Mouse (Mus musculus): ENCODE results near the gene Phf21a. TPM values are rescaled to one million over a fixed set of nuclear protein-coding genes. Genes with fewer than 3 reads are reported as not detected.

Gene Phf21a
- polyA plus RNA-seq, 2 experiments from 2014 or later = 48.6 to 56.9 TPM

- ATAC-seq = no peak
These were observed 318.8 kb downstream of the Phf21a start for GRCm38 (mm10) chr2:92411705-92412104.

Other genes with a start within 250 kb of the Phf21a start
- gene Chrm4, start 165.9 kb upstream of the Phf21a start, polyA plus RNA-seq (2017; shearing (Covaris generic)) = 1 to 10 TPM in 1 of 2 experiments, under 1 TPM in 1; 0.54 to 1.2 TPM
- gene Mdk, start 160.8 kb upstream of the Phf21a start, polyA plus RNA-seq (2017; shearing (Covaris generic)) = 1 to 10 TPM; 1.2 to 2.0 TPM
- gene Gm9821, start 147.4 kb upstream of the Phf21a start, polyA plus RNA-seq (2017; shearing (Covaris generic)) = 1 to 10 TPM; 1.6 to 2.4 TPM
- gene Dgkz, start 117.3 kb upstream of the Phf21a start, polyA plus RNA-seq (2017; shearing (Covaris generic)) = 100 to 1,000 TPM in 1 of 2 experiments, 10 to 100 TPM in 1; 98.3 to 132 TPM
- gene Creb3l1, start 68.6 kb upstream of the Phf21a start, polyA plus RNA-seq (2017; shearing (Covaris generic)) = 1 to 10 TPM in 1 of 2 experiments, under 1 TPM in 1; 0.59 to 1.1 TPM

Measured in activated CD4-positive, CD25-positive, alpha-beta regulatory T cell, adult 4 months (primary cell).